Mouse (Mus musculus) hindbrain, embryonic 14.5 days (tissue): Measurements from ENCODE around the gene Six2. TPM values are rescaled to one million over a fixed set of nuclear protein-coding genes. Genes with fewer than 3 reads are reported as not detected.
"Not testable (repeated sequence)": the region's sequence is repeated elsewhere in the genome, so short reads cannot be mapped to it uniquely, and the experiment has no call there.

ENCODE experiments used
- ATAC-seq: fragments of 200-750 bp; cut with Nextera tagmentation; 2 replicates; pipeline ENCODE4 v1.8.0; 2017; ENCODE audit warnings: moderate number of reproducible peaks, mild to moderate bottlenecking, moderate TSS enrichment, moderate library complexity; ENCODE audit not compliant: low FRiP score
- DNase-seq: peaks from one replicate; pipeline ENCODE4 v3.0.0-alpha.2; 2015; ENCODE audit warnings: low spot score
- H3K27ac ChIP-seq: fragments of 300-500 bp; sonication (generic); 2 replicates; pipeline ENCODE4 v1.5.1; 2014; ENCODE audit warnings: mild to moderate bottlenecking, moderate library complexity
- H3K27me3 ChIP-seq: fragments of 300-500 bp; sonication (generic); 2 replicates; pipeline ENCODE4 v1.6.1; 2014; ENCODE audit warnings: mild to moderate bottlenecking, low read length, mixed read lengths; ENCODE audit not compliant: control insufficient read depth, insufficient read depth
- H3K36me3 ChIP-seq: fragments of 300-500 bp; sonication (generic); replicated peaks from 2 replicates; pipeline ENCODE4 v1.6.1; 2014; ENCODE audit not compliant: control insufficient read depth, insufficient read depth
- H3K4me1 ChIP-seq: fragments of 300-500 bp; sonication (generic); replicated peaks from 2 replicates; pipeline ENCODE4 v1.6.1; 2014; ENCODE audit warnings: antibody characterized with exemption, low read length, mixed read lengths; ENCODE audit not compliant: control insufficient read depth, insufficient read depth
- H3K4me2 ChIP-seq: fragments of 300-500 bp; sonication (generic); replicated peaks from 2 replicates; pipeline ENCODE4 v1.6.1; 2014; ENCODE audit warnings: mild to moderate bottlenecking, moderate library complexity
- H3K4me3 ChIP-seq: fragments of 300-500 bp; sonication (generic); replicated peaks from 2 replicates; pipeline ENCODE4 v1.5.1; 2014; ENCODE audit warnings: mild to moderate bottlenecking, low read length
- H3K9ac ChIP-seq: fragments of 300-500 bp; sonication (generic); 2 replicates; pipeline ENCODE4 v1.6.1; 2014
- H3K9me3 ChIP-seq: fragments of 300-500 bp; sonication (generic); 2 replicates; pipeline ENCODE4 v1.6.1; 2016; ENCODE audit warnings: low read length; ENCODE audit not compliant: control insufficient read depth
- WGBS: fragments of 180-500 bp; shearing (Covaris S2); extraction: QIAGEN DNeasy Blood & Tissue Kit; methylation state at CpG from one replicate; pipeline ENCODE4 v1.1.7; 2014; 5-methylcytosine and 5-hydroxymethylcytosine counted together
- polyA plus RNA-seq: library from polyadenylated mRNA; unstranded; fragments of >200 nt; fragmentation: Nextera tagmentation; extraction: Ambion mirVana; gene quantifications from 2 replicates; pipeline ENCODE4 v1.2.1, GENCODE M21; 2014

The Six2 gene
- polyA plus RNA-seq, 1 experiment from 2014 or later = 0.64 TPM

GRCm38 (mm10) chr17:85685689-85686281 is 2.3 kb downstream of the Six2 start:
- Histone ChIP-seq H3K4me2 (no peak overlapping the region), H3K27me3 (peaks cover 92% of the 10 kb centered on the region), H3K4me3 (0 out of 2 replicates have a peak overlapping the region, but pooled peaks have one; percentile 7), H3K27ac (no peak overlapping the region), H3K4me1 (peaks cover 6% of the 10 kb centered on the region; the same call in 1 of the 2 replicates), H3K9me3 (no peaks in the 10 kb centered on the region), H3K36me3 (no peaks in the 10 kb centered on the region), H3K9ac (no peak overlapping the region)
- DNase-seq = no peak
- WGBS = 2% methylated on average over 11 of the region's 11 CpGs
- no peak for ATAC-seq

GRCm38 (mm10) chr17:85684841-85685688 is 3.0 kb downstream of the Six2 start:
- H3K27me3 ChIP-seq = peaks cover 92% of the 10 kb centered on the region
- no peak overlapping the region for H3K4me2 ChIP-seq
- H3K36me3 ChIP-seq = no peaks in the 10 kb centered on the region
- DNase-seq (no peak), ATAC-seq (no peak)
- WGBS = 1% methylated on average over 45 of the region's 46 CpGs
- H3K4me1 ChIP-seq = peaks cover 6% of the 10 kb centered on the region; the same call in 1 of the 2 replicates
- no peaks in the 10 kb centered on the region for H3K9me3 ChIP-seq
- no peak overlapping the region for H3K27ac ChIP-seq
- H3K9ac ChIP-seq = no peak overlapping the region
- 0 out of 2 replicates have a peak overlapping the region, but pooled peaks have one; percentile 7 for H3K4me3 ChIP-seq

GRCm38 (mm10) chr17:85684436-85684835 is 3.6 kb downstream of the Six2 start:
- not testable (repeated sequence) for DNase-seq, H3K27ac ChIP-seq, ATAC-seq, H3K9me3 ChIP-seq, H3K36me3 ChIP-seq, H3K4me2 ChIP-seq, H3K4me3 ChIP-seq, H3K4me1 ChIP-seq, H3K9ac ChIP-seq
- 2% methylated on average over 6 of the region's 6 CpGs for WGBS
- peaks cover 92% of the 10 kb centered on the region for H3K27me3 ChIP-seq

GRCm38 (mm10) chr17:85683984-85684307 is 4.1 kb downstream of the Six2 start:
- Histone ChIP-seq H3K4me2 (no peak overlapping the region), H3K27ac (no peak overlapping the region), H3K36me3 (no peaks in the 10 kb centered on the region), H3K27me3 (peaks cover 92% of the 10 kb centered on the region), H3K4me1 (peaks cover 6% of the 10 kb centered on the region; the same call in 1 of the 2 replicates), H3K4me3 (0 out of 2 replicates have a peak overlapping the region, but pooled peaks have one; percentile 4), H3K9me3 (0 out of 2 replicates have a peak, but pooled peaks cover 2% of the 10 kb centered on the region), H3K9ac (no peak overlapping the region)
- 1% methylated on average over 17 of the region's 17 CpGs for WGBS
- DNase-seq (no peak), ATAC-seq (no peak)

GRCm38 (mm10) chr17:85683111-85683983 is 4.7 kb downstream of the Six2 start:
- WGBS = 4% methylated on average over 25 of the region's 25 CpGs

GRCm38 (mm10) chr17:85682181-85682710 is 5.8 kb downstream of the Six2 start:
- Histone ChIP-seq H3K27me3 (peaks cover 94% of the 10 kb centered on the region), H3K4me3 (no peak overlapping the region), H3K9me3 (0 out of 2 replicates have a peak, but pooled peaks cover 3% of the 10 kb centered on the region), H3K9ac (no peak overlapping the region), H3K4me1 (no peaks in the 10 kb centered on the region), H3K27ac (no peak overlapping the region), H3K4me2 (no peak overlapping the region), H3K36me3 (no peaks in the 10 kb centered on the region)
- DNase-seq = no peak
- 3% methylated on average over 7 of the region's 7 CpGs for WGBS
- no peak for ATAC-seq

More at GRCm38 (mm10) chr17:85683111-85683983, 4.7 kb downstream of the Six2 start:
- Histone ChIP-seq H3K4me2 (no peak overlapping the region), H3K4me3 (0 out of 2 replicates have a peak overlapping the region, but pooled peaks have one; percentile 4), H3K36me3 (no peaks in the 10 kb centered on the region), H3K27ac (no peak overlapping the region), H3K27me3 (peaks cover 92% of the 10 kb centered on the region), H3K9ac (no peak overlapping the region), H3K9me3 (0 out of 2 replicates have a peak, but pooled peaks cover 3% of the 10 kb centered on the region), H3K4me1 (peaks cover 6% of the 10 kb centered on the region; the same call in 1 of the 2 replicates)
- no peak for DNase-seq
- ATAC-seq = no peak

GRCm38 (mm10) chr17:85681741-85682140 is 6.3 kb downstream of the Six2 start:
- ATAC-seq = no peak
- H3K9me3 ChIP-seq = 0 out of 2 replicates have a peak, but pooled peaks cover 3% of the 10 kb centered on the region
- no peak overlapping the region for H3K4me3 ChIP-seq
- no peaks in the 10 kb centered on the region for H3K36me3 ChIP-seq
- no peaks in the 10 kb centered on the region for H3K4me1 ChIP-seq
- no peak overlapping the region for H3K9ac ChIP-seq
- 6% methylated on average over 6 of the region's 6 CpGs for WGBS
- DNase-seq = no peak
- H3K27me3 ChIP-seq = peaks cover 94% of the 10 kb centered on the region
- H3K4me2 ChIP-seq = no peak overlapping the region
- H3K27ac ChIP-seq = no peak overlapping the region

- no peak overlapping the region for H3K4me3 ChIP-seq
- WGBS = 3% methylated on average over 19 of the region's 19 CpGs
- no peak for ATAC-seq
- DNase-seq = no peak
- H3K9me3 ChIP-seq = 0 out of 2 replicates have a peak, but pooled peaks cover 3% of the 10 kb centered on the region
- no peaks in the 10 kb centered on the region for H3K36me3 ChIP-seq
- H3K27ac ChIP-seq = no peak overlapping the region
- no peak overlapping the region for H3K9ac ChIP-seq
- no peaks in the 10 kb centered on the region for H3K4me1 ChIP-seq
- H3K4me2 ChIP-seq = no peak overlapping the region
- H3K27me3 ChIP-seq = peaks cover 94% of the 10 kb centered on the region
Observed at GRCm38 (mm10) chr17:85680851-85681550, 7.1 kb downstream of the Six2 start.
